Mouse (Mus musculus) ES-CJ7 (cell line): Measurements from ENCODE around the gene Gm29735.
A peak's percentile ranks its signal among the peaks of the same experiment; 100 is the strongest.
"Not testable (repeated sequence)": the region's sequence is repeated elsewhere in the genome, so short reads cannot be mapped to it uniquely, and the experiment has no call there.

Source experiments
- DNase-seq: peaks from one replicate; pipeline ENCODE4 v3.0.0; 2011; ENCODE audit warnings: low read depth, low spot score

The Gm29735 gene

GRCm38 (mm10) chr7:142120629-142121028 lies 36.3 kb downstream of the Gm29735 start, which contains the start of gene Gm45618:
Gene Gm45618 (minus strand): TSS chr7:142120729.
- DNase-seq, result not testable (repeated sequence)

- DNase-seq, result peak; percentile 40
These were observed 37.3 kb downstream of the Gm29735 start for GRCm38 (mm10) chr7:142119632-142120031.
